Mouse (Mus musculus) left cerebral cortex, adult 2 months (tissue): ENCODE results near the gene Zfp787. TPM values are rescaled to one million over a fixed set of nuclear protein-coding genes. Genes with fewer than 3 reads are reported as not detected.
"Not testable (repeated sequence)": the region's sequence is repeated elsewhere in the genome, so short reads cannot be mapped to it uniquely, and the experiment has no call there.

Experiments
- DNase-seq, 2 experiments: peaks; one replicate each; pipeline ENCODE4 v3.0.0; 2021 to 2022; ENCODE audit warnings: low spot score in 2 of 2, mixed read lengths in 1 of 2; ENCODE audit errors: extremely low spot score in 1 of 2
- H3K27ac ChIP-seq: fragments of 200-600 bp; 2 replicates; pipeline ENCODE4 v1.8.1; 2022
- H3K4me3 ChIP-seq: fragments of 200-600 bp; 2 replicates; pipeline ENCODE4 v1.8.1; 2022
- CTCF ChIP-seq: fragments of 200-600 bp; IDR thresholded peaks from 2 replicates; pipeline ENCODE4 v1.8.1; 2022; ENCODE audit warnings: antibody characterized with exemption, mild to moderate bottlenecking, moderate library complexity
- intact Hi-C: fragments of 180-260 bp; cut with DNase I; formaldehyde crosslinking; loops from one replicate; pipeline ENCODE4 v1.15.1; 2025
- total RNA-seq, 2 experiments: library from RNA; stranded (reverse); gene quantifications; 2 replicates each; pipeline ENCODE4 v1.2.3; 2021

The Zfp787 gene
- total RNA-seq, 2 experiments from 2014 or later = 27.8 to 30.2 TPM

DNA sequence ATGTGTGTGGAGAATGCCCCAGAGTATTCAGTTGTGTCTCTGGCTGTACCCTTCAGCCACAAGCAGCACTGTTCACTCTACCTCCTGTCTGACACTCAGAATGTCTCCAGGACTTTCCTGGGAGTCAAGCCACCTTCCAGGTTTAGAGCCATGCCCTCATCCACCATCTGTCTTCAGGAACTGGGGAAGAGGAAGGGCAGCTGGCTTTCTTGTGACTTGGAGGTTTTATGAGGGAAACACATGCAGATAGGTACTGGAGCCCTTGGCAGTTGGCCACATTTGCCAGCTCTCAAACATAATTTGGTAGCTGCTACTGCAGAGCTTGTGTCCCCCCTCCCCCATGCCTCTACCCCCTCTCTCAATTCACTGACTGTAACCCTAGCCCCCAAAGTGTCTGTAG is 23.2 kb upstream of the Zfp787 start:
- intact Hi-C loops = no loop called here
- no peak overlapping the region for H3K27ac ChIP-seq
- TF ChIP-seq CTCF = no peak
- H3K4me3 ChIP-seq = no peak overlapping the region
- no peak for DNase-seq

DNA sequence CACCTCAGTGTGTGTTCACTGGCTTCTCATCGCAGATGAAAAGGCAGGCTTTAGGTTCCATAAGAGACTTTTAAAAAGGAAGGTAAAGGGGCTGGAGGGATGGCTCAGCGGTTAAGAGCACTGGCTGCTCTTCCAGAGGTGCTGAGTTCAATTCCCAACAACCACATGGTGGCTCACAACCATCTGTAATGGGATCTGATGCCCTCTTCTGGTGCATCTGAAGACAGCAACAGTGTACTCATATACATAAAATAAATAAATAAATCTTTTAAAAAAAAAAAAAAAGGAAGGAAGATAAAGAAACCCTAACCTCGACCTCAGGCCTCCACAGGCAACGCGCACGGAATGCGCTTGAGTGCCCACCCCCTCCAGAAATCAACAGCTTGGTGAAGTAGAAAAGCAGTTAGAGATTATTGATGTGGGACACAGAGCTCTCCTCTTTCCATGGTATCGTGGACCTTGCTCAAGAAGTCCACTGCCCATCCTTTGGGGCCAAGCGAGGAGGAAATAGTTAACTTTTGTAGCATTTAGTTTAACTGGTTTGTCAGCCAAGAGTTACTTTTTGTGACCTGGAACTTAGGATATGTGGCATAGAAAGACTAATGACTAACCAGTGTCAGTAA is 18.7 kb upstream of the Zfp787 start:
- intact Hi-C loops = loop anchor here (5.0 kb wide), 2 partner anchors 108 to 188 kb away; partner anchors contain the start of gene Zfp78
- DNase-seq, H3K27ac ChIP-seq, H3K4me3 ChIP-seq: not testable (repeated sequence)
- peak; percentile 58 for TF ChIP-seq CTCF

DNA sequence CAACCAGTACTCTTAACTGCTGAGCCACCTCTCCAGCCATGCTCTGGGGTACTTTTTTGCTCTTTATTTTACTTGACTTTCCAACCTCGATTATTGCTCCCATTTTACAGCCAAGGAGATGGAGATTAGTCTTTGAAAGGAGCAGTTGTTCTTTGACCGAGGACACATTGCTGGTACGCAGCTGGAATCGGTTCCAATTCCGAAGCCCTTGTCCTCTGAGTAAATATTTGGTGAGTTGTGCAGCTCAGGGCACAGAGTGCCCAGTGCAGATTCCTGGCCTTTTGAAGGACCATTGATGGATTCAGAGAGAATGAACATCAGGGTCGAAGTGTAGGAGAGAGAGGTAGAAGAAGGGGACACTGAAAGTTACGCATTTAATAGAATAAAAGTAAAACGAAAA is 18.1 kb upstream of the Zfp787 start:
- TF ChIP-seq CTCF = no peak
- no peak overlapping the region for H3K4me3 ChIP-seq
- intact Hi-C loops = loop anchor here (2.0 to 5.0 kb wide), 3 partner anchors 17 to 188 kb away; partner anchors contain the start of gene Zfp78
- DNase-seq = no peak
- no peak overlapping the region for H3K27ac ChIP-seq

- no peak for TF ChIP-seq CTCF
- intact Hi-C loops = loop anchor here (1.0 to 5.0 kb wide), 5 partner anchors 16 to 190 kb away; partner anchors contain the start of gene Zfp78
- peak in 1 of 2 experiments; percentile 31 for DNase-seq
- H3K4me3 ChIP-seq = peak overlapping the region; percentile 62
- H3K27ac ChIP-seq = peak overlapping the region; percentile 70
These were observed 17.0 kb upstream of the Zfp787 start for GRCm38 (mm10) chr7:6172674-6173244.

- TF ChIP-seq CTCF = no peak
- H3K27ac ChIP-seq = peak within 1 kb of the TSS; percentile 87
- peak within 1 kb of the TSS; percentile 62 for H3K4me3 ChIP-seq
- peak; percentile 99 for DNase-seq
- intact Hi-C loops = loop anchor here (1.0 to 5.0 kb wide), 5 partner anchors 16 to 190 kb away; partner anchors contain the start of gene Zfp78
These were observed 16.3 kb upstream of the Zfp787 start, which contains the start of gene Zfp444 for GRCm38 (mm10) chr7:6172006-6172649. TSS of gene Zfp444 (plus strand) at chr7:6172226.

- intact Hi-C loops = loop anchor here (1.0 to 5.0 kb wide), 5 partner anchors 15 to 191 kb away; partner anchors contain the start of gene Zfp78
- peak overlapping the region; percentile 62 for H3K4me3 ChIP-seq
- TF ChIP-seq CTCF = peak; percentile 57
- peak; percentile 54 to 63 for DNase-seq
- H3K27ac ChIP-seq = peak overlapping the region; percentile 87
These were observed 15.7 kb upstream of the Zfp787 start for GRCm38 (mm10) chr7:6171444-6172005.

GRCm38 (mm10) chr7:6170871-6171270 is 15.1 kb upstream of the Zfp787 start:
- peak overlapping the region; percentile 87; the same call in 1 of the 2 replicates for H3K27ac ChIP-seq
- intact Hi-C loops = loop anchor here (5.0 kb wide), 2 partner anchors 111 to 191 kb away; partner anchors contain the start of gene Zfp78
- no peak; the same call in 1 of the 2 replicates for TF ChIP-seq CTCF
- no peak for DNase-seq
- H3K4me3 ChIP-seq = no peak overlapping the region; the same call in 1 of the 2 replicates

DNA sequence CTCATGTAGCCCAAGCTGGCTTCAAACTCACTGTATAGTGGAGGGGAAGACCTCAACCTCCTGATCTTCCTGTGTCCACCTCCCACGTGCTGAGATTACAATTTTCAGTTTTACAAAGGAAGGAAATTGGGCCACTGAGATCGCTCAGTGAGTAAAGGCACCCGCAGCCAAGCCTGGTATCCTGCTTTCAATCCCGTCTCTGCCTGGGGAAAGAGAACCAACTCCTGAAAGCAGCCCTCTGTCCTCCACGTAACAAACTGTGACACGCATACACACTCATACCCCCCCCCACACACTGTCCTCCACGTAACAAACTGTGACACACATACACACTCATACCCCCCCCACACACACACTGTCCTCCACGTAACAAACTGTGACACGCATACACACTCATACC is 14.6 kb upstream of the Zfp787 start:
- intact Hi-C loops = loop anchor here (5.0 kb wide), 2 partner anchors 112 to 192 kb away; partner anchors contain the start of gene Zfp78
- TF ChIP-seq CTCF = no peak

GRCm38 (mm10) chr7:6169403-6169802 is 13.6 kb upstream of the Zfp787 start:
- intact Hi-C loops = no loop called here
- no peak for DNase-seq

More for the DNA sequence above, 14.6 kb upstream of the Zfp787 start:
- H3K27ac ChIP-seq = no peak overlapping the region; the same call in 1 of the 2 replicates
- no peak for DNase-seq
- no peak overlapping the region for H3K4me3 ChIP-seq

GRCm38 (mm10) chr7:6164671-6165070 is 8.9 kb upstream of the Zfp787 start:
- TF ChIP-seq CTCF = no peak
- no peak for DNase-seq
- Histone ChIP-seq H3K4me3 (no peak overlapping the region), H3K27ac (no peak overlapping the region)
- intact Hi-C loops = no loop called here

More at GRCm38 (mm10) chr7:6169403-6169802, 13.6 kb upstream of the Zfp787 start:
- TF ChIP-seq CTCF = no peak
- no peak overlapping the region for H3K4me3 ChIP-seq
- H3K27ac ChIP-seq = no peak overlapping the region; the same call in 1 of the 2 replicates

- TF ChIP-seq CTCF = no peak
- no peak for DNase-seq
- intact Hi-C loops = no loop called here
- H3K4me3 ChIP-seq = no peak overlapping the region
- H3K27ac ChIP-seq = no peak overlapping the region
These were observed 6.4 kb upstream of the Zfp787 start for GRCm38 (mm10) chr7:6162172-6162571.

GRCm38 (mm10) chr7:6161541-6161940 is 5.7 kb upstream of the Zfp787 start:
- no peak for TF ChIP-seq CTCF
- intact Hi-C loops = no loop called here
- no peak for DNase-seq
- no peak overlapping the region for H3K27ac ChIP-seq
- H3K4me3 ChIP-seq = no peak overlapping the region
